Mouse (Mus musculus): ENCODE results near the gene M6pr. TPM values are rescaled to one million over a fixed set of nuclear protein-coding genes. Genes with fewer than 3 reads are reported as not detected.

Gene M6pr
- 59.9 and 66.1 TPM in 2 replicates for polyA plus RNA-seq (2015; fragmentation: Nextera tagmentation; extraction: Ambion mirVana)

GRCm38 (mm10) chr6:122308505-122309393 is at the start of gene M6pr:
M6pr (plus strand) TSS chr6:122308720.
- Histone ChIP-seq H3K27me3 (no peaks in the 10 kb centered on the region), H3K4me1 (replicated peaks) (peaks cover 27% of the 10 kb centered on the region), H3K4me3 (peak within 1 kb of the TSS; percentile 75), H3K27ac (replicated peaks) (peak within 1 kb of the TSS; percentile 82), H3K9me3 (no peaks in the 10 kb centered on the region), H3K9ac (peak within 1 kb of the TSS; percentile 89), H3K4me2 (peak within 1 kb of the TSS; percentile 85), H3K36me3 (peaks cover 20% of the 10 kb centered on the region)
- peak; percentile 99 for ATAC-seq (ENCODE audit: low read depth)
- under 1% methylated on average over 49 of the region's 49 CpGs for WGBS

DNA sequence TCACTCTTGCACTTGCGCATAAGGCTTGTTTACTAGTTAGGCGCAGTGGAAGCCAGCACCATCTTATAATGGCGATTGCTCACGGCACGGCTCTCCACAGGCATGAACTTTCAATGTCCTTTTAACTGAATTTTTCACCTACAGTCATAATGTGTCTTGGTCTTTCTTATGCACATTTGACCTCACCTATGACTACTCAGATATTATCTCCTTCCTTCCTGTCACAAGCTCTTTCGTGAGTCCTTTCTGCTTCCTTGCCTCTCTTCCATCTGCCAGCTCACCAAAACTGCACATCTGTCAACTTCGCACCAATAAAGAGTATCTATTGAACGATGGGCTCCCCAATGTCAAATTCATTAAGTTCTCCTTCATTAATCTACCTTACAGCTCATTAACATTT is 46.0 kb upstream of the M6pr start:
- no peak for ATAC-seq (ENCODE audit: low read depth)

DNA sequence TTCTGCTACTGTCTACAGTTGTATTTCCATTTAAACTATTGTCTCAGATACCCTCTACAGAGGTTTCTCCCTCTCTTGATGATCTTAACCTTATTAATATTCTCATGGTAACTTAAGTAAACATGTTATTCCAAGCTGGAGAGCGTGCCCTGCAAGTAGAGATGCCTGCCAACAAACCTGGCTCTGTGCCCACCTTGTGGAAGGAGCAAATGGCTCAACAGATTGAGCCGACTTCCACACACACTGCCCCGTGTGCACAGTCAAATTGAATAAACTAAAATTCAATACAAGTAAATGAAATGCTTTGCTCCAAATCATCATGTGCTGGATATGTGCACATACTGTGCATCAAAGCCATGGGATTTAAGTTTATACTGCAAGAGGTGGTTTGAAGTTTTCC is 40.0 kb upstream of the M6pr start:
- Histone ChIP-seq H3K4me1 (replicated peaks) (no peaks in the 10 kb centered on the region), H3K36me3 (no peaks in the 10 kb centered on the region), H3K4me3 (no peak overlapping the region), H3K9ac (no peak overlapping the region), H3K27me3 (no peaks in the 10 kb centered on the region), H3K4me2 (no peak overlapping the region), H3K27ac (replicated peaks) (no peak overlapping the region), H3K9me3 (no peaks in the 10 kb centered on the region)
- 64% methylated on average over 3 of the region's 3 CpGs for WGBS
- no peak for ATAC-seq (ENCODE audit: low read depth)

More for the DNA sequence above, 46.0 kb upstream of the M6pr start:
- Histone ChIP-seq H3K36me3 (no peaks in the 10 kb centered on the region), H3K4me3 (no peak overlapping the region), H3K4me1 (replicated peaks) (no peaks in the 10 kb centered on the region), H3K4me2 (no peak overlapping the region), H3K27me3 (0 out of 2 replicates have a peak, but pooled peaks cover 7% of the 10 kb centered on the region), H3K9me3 (no peaks in the 10 kb centered on the region), H3K27ac (replicated peaks) (no peak overlapping the region), H3K9ac (no peak overlapping the region)
- WGBS, result 86% methylated on average over 8 of the region's 8 CpGs

- no peak for ATAC-seq (ENCODE audit: low read depth)
- no peak overlapping the region for H3K4me2 ChIP-seq
- no peak overlapping the region for H3K4me3 ChIP-seq
- H3K27ac ChIP-seq (replicated peaks), result no peak overlapping the region
- H3K36me3 ChIP-seq, result no peaks in the 10 kb centered on the region
- no peaks in the 10 kb centered on the region for H3K9me3 ChIP-seq
- no peak overlapping the region for H3K9ac ChIP-seq
- WGBS, result 89% methylated on average over 4 of the region's 4 CpGs
- no peaks in the 10 kb centered on the region for H3K27me3 ChIP-seq
- H3K4me1 ChIP-seq (replicated peaks), result no peaks in the 10 kb centered on the region
These were observed 39.4 kb upstream of the M6pr start for GRCm38 (mm10) chr6:122269170-122269569.

GRCm38 (mm10) chr6:122270152-122270551 is 38.4 kb upstream of the M6pr start:
- H3K27me3 ChIP-seq, result no peaks in the 10 kb centered on the region
- no peak overlapping the region for H3K4me3 ChIP-seq
- no peaks in the 10 kb centered on the region for H3K9me3 ChIP-seq
- no peak for ATAC-seq (ENCODE audit: low read depth)
- no peaks in the 10 kb centered on the region for H3K36me3 ChIP-seq
- H3K4me2 ChIP-seq, result no peak overlapping the region
- peaks cover 4% of the 10 kb centered on the region for H3K4me1 ChIP-seq (replicated peaks)
- H3K27ac ChIP-seq (replicated peaks), result no peak overlapping the region
- 77% methylated on average over 11 of the region's 11 CpGs for WGBS
- H3K9ac ChIP-seq, result no peak overlapping the region

DNA sequence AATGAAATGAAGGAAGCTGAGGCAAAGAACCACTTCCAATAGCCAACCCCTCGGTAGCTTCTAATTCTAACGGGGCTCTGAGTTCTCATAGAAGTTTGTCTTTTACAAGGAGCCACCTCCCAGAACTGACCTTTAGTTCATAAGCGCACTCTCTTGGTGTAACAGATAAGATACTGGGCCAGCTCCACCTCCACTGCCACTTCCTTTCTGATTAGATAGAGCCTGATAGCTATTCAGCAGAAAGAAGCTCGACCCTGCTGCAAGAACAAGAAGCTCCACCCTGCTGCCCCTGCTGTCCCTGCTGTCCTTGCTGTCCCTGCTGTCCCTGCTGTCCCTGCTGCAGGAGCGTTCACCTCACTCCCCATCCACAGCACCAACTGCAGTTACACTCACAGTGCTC is 34.0 kb upstream of the M6pr start:
- no peaks in the 10 kb centered on the region for H3K27me3 ChIP-seq
- 60% methylated on average over 5 of the region's 5 CpGs for WGBS
- no peak for ATAC-seq (ENCODE audit: low read depth)
- H3K27ac ChIP-seq (replicated peaks), result no peak overlapping the region
- H3K9ac ChIP-seq, result no peak overlapping the region
- H3K4me1 ChIP-seq (replicated peaks), result peaks cover 4% of the 10 kb centered on the region
- no peak overlapping the region for H3K4me2 ChIP-seq
- no peak overlapping the region for H3K4me3 ChIP-seq
- no peaks in the 10 kb centered on the region for H3K9me3 ChIP-seq
- H3K36me3 ChIP-seq, result no peaks in the 10 kb centered on the region

DNA sequence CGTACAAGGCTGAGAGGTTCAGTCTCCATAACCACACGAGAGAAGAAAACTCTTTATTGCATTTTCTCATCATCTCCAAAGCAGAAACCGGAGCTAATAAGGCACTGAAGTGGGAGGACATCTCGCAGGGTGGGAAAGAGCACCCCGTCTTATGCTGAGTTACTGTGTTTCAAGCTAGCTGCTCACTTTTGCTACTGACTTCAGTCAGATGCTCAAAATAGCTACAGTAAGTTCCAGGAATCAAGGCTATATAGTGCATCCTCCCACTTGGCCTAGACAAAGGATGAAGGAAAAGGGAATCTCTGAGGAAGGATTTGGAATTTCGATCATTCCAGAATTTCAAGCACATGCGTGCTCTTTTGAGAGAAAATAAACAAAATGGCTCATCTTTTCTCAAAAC is 32.0 kb upstream of the M6pr start:
- Histone ChIP-seq H3K36me3 (no peaks in the 10 kb centered on the region), H3K27ac (replicated peaks) (no peak overlapping the region), H3K4me1 (replicated peaks) (peaks cover 4% of the 10 kb centered on the region), H3K9me3 (no peaks in the 10 kb centered on the region), H3K4me2 (no peak overlapping the region), H3K27me3 (no peaks in the 10 kb centered on the region), H3K4me3 (no peak overlapping the region), H3K9ac (no peak overlapping the region)
- 89% methylated on average over 7 of the region's 7 CpGs for WGBS
- no peak for ATAC-seq (ENCODE audit: low read depth)

GRCm38 (mm10) chr6:122282782-122283181 is 25.7 kb upstream of the M6pr start, which contains the start of gene Klrg1:
Klrg1 (minus strand) TSS chr6:122282882.
- no peak within 1 kb of the TSS for H3K27ac ChIP-seq (replicated peaks)
- no peaks in the 10 kb centered on the region for H3K4me1 ChIP-seq (replicated peaks)
- WGBS, result 88% methylated on average over 6 of the region's 6 CpGs
- no peak within 1 kb of the TSS for H3K4me2 ChIP-seq
- ATAC-seq (ENCODE audit: low read depth), result no peak
- H3K9ac ChIP-seq, result no peak within 1 kb of the TSS
- H3K36me3 ChIP-seq, result no peaks in the 10 kb centered on the region
- no peak within 1 kb of the TSS for H3K4me3 ChIP-seq
- no peaks in the 10 kb centered on the region for H3K9me3 ChIP-seq
- H3K27me3 ChIP-seq, result no peaks in the 10 kb centered on the region

DNA sequence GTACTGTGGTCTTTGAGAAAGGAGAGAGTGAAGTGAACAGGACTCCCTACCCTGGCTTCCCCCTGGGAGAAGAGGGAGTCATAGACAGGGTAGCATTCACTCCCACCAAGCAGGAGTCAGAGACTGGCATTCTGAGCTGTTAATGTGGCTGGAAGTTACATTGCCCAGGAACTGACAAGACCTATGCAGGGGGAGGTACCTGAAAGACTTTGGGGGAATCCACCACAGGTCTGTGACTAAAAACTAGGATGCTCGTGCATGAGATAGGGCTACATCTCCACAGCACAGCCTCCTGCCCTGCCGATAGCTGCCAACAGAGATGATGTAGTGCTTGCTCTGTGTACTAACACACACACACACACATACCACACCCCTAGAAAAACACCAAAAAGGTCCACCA is 25.1 kb upstream of the M6pr start:
- no peaks in the 10 kb centered on the region for H3K4me1 ChIP-seq (replicated peaks)
- H3K9ac ChIP-seq, result no peak overlapping the region
- H3K27me3 ChIP-seq, result no peaks in the 10 kb centered on the region
- H3K9me3 ChIP-seq, result no peaks in the 10 kb centered on the region
- 88% methylated on average over 2 of the region's 2 CpGs for WGBS
- H3K27ac ChIP-seq (replicated peaks), result no peak overlapping the region
- H3K4me3 ChIP-seq, result no peak overlapping the region
- H3K4me2 ChIP-seq, result no peak overlapping the region
- ATAC-seq (ENCODE audit: low read depth), result no peak
- H3K36me3 ChIP-seq, result no peaks in the 10 kb centered on the region

DNA sequence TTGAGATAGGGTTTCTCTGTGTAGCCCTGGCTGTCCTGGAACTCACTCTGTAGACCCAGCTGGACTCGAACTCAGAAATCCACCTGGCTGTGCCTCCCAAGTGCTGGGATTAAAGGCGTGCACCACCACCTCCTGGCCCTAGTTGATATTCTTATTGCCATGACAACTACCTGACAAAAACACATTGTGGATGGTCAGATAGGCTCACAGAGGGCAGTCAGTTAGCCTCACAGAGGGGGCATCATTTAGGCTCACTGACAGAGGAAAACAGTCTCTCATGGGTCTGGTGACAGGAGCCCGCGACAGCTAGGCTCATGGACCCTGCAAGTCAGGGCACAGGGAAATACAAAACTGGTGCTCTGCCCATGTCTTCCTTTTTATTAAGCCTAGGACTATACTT is 24.2 kb upstream of the M6pr start:
- H3K4me3 ChIP-seq, result no peak overlapping the region
- H3K9me3 ChIP-seq, result no peaks in the 10 kb centered on the region
- 86% methylated on average over 4 of the region's 4 CpGs for WGBS
- H3K36me3 ChIP-seq, result no peaks in the 10 kb centered on the region
- no peak overlapping the region for H3K27ac ChIP-seq (replicated peaks)
- no peak overlapping the region for H3K4me2 ChIP-seq
- no peaks in the 10 kb centered on the region for H3K27me3 ChIP-seq
- no peaks in the 10 kb centered on the region for H3K4me1 ChIP-seq (replicated peaks)
- no peak overlapping the region for H3K9ac ChIP-seq
- no peak for ATAC-seq (ENCODE audit: low read depth)

DNA sequence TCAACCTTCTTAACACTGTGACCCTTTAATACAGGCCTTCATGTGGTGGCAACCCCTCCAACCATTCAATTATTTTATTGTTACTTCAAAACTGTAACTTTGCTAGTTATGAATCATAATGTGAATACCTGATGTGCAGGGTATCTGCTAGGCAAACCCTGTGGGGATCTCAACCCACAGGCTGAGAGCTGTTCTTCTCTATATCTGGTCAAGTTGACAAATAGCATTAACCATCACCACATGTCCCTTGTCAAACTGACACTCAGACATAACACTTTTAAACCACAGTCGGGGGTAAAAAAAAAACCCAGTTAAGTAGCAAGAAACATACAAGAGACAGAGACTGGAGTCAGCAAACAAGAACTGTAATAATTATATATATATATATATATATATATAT is 23.7 kb upstream of the M6pr start:
- H3K9me3 ChIP-seq, result no peaks in the 10 kb centered on the region
- H3K4me2 ChIP-seq, result no peak overlapping the region
- H3K27ac ChIP-seq (replicated peaks), result no peak overlapping the region
- no peaks in the 10 kb centered on the region for H3K36me3 ChIP-seq
- 96% methylated on average over 1 of the region's 1 CpGs for WGBS
- H3K9ac ChIP-seq, result no peak overlapping the region
- H3K4me1 ChIP-seq (replicated peaks), result no peaks in the 10 kb centered on the region
- H3K27me3 ChIP-seq, result no peaks in the 10 kb centered on the region
- H3K4me3 ChIP-seq, result no peak overlapping the region
- no peak for ATAC-seq (ENCODE audit: low read depth)

GRCm38 (mm10) chr6:122288263-122288662 is 20.3 kb upstream of the M6pr start:
- Histone ChIP-seq H3K4me2 (no peak overlapping the region), H3K36me3 (no peaks in the 10 kb centered on the region), H3K9me3 (no peaks in the 10 kb centered on the region), H3K4me3 (no peak overlapping the region), H3K4me1 (replicated peaks) (peaks cover 5% of the 10 kb centered on the region; the same call in 1 of the 2 replicates), H3K9ac (no peak overlapping the region), H3K27me3 (no peaks in the 10 kb centered on the region), H3K27ac (replicated peaks) (no peak overlapping the region)
- no peak for ATAC-seq (ENCODE audit: low read depth)
- WGBS, result 53% methylated on average over 1 of the region's 1 CpGs

DNA sequence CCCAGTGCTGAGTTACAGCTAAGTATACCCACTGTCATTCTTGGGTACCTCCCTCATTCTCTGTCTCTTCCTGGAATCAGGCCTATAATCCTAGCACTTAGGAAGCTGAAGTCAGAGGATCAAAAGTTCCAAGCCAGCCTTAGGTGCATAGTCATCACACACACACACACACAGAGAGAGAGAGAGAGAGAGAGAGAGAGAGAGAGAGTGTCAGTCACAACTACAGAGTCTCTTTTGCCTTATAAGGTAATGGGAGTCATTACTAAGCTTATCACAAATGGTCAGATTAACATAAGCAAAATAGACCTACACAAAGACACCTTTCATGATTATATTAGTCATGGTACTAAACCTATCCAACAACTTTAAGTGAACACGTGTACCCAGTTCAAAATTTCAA is 19.2 kb upstream of the M6pr start:
- no peak for ATAC-seq (ENCODE audit: low read depth)
- 40% methylated on average over 1 of the region's 1 CpGs for WGBS

More for the DNA sequence above, 19.2 kb upstream of the M6pr start:
- H3K4me3 ChIP-seq, result no peak overlapping the region
- H3K4me2 ChIP-seq, result no peak overlapping the region
- no peaks in the 10 kb centered on the region for H3K36me3 ChIP-seq
- peaks cover 5% of the 10 kb centered on the region; the same call in 1 of the 2 replicates for H3K4me1 ChIP-seq (replicated peaks)
- H3K27ac ChIP-seq (replicated peaks), result no peak overlapping the region
- H3K9ac ChIP-seq, result no peak overlapping the region
- H3K27me3 ChIP-seq, result no peaks in the 10 kb centered on the region
- no peaks in the 10 kb centered on the region for H3K9me3 ChIP-seq

Data from neural tube, embryonic 13.5 days (tissue).